Mouse (Mus musculus) yolk sac, embryonic 10.5 days (tissue): ENCODE data around the gene Eef1a2.

Experiments used
- DNase-seq: peaks from one replicate; pipeline ENCODE4 v3.0.0-alpha.2; 2017; ENCODE audit warnings: low spot score

The Eef1a2 gene

GRCm38 (mm10) chr2:181156248-181157121, at the start of gene Eef1a2:
TSS of gene Eef1a2 (minus strand) at chr2:181157014.
- DNase-seq: no peak

GRCm38 (mm10) chr2:181206118-181206517, 49.3 kb upstream of the Eef1a2 start:
- DNase-seq: no peak

GRCm38 (mm10) chr2:181205678-181206077, 48.9 kb upstream of the Eef1a2 start:
- no peak for DNase-seq

- DNase-seq: peak; percentile 51
Observed at GRCm38 (mm10) chr2:181202886-181203285, 46.1 kb upstream of the Eef1a2 start.

- no peak for DNase-seq
Observed at GRCm38 (mm10) chr2:181202422-181202821, 45.6 kb upstream of the Eef1a2 start, which contains the start of gene Ptk6. TSS of gene Ptk6 (minus strand) at chr2:181202789.

GRCm38 (mm10) chr2:181201606-181202005, 44.8 kb upstream of the Eef1a2 start:
- no peak for DNase-seq

GRCm38 (mm10) chr2:181196628-181197300, 40.0 kb upstream of the Eef1a2 start:
- DNase-seq: peak; percentile 69

- no peak for DNase-seq
Observed at GRCm38 (mm10) chr2:181193044-181193443, 36.2 kb upstream of the Eef1a2 start.

- no peak for DNase-seq
Observed at GRCm38 (mm10) chr2:181191936-181192335, 35.1 kb upstream of the Eef1a2 start.

- DNase-seq: peak; percentile 18
Observed at GRCm38 (mm10) chr2:181191385-181191784, 34.6 kb upstream of the Eef1a2 start.

- peak; percentile 24 for DNase-seq
Observed at GRCm38 (mm10) chr2:181189321-181189720, 32.5 kb upstream of the Eef1a2 start.

- DNase-seq: peak; percentile 62
Observed at GRCm38 (mm10) chr2:181188681-181189080, 31.9 kb upstream of the Eef1a2 start.

GRCm38 (mm10) chr2:181187121-181188000, 30.5 kb upstream of the Eef1a2 start, which contains the start of gene Ppdpf:
TSS of gene Ppdpf (plus strand) at chr2:181187247.
- DNase-seq: peak; percentile 96

- DNase-seq: peak; percentile 88
Observed at GRCm38 (mm10) chr2:181186635-181187034, 29.8 kb upstream of the Eef1a2 start.

GRCm38 (mm10) chr2:181180898-181181297, 24.1 kb upstream of the Eef1a2 start:
- no peak for DNase-seq

GRCm38 (mm10) chr2:181178471-181178870, 21.7 kb upstream of the Eef1a2 start:
- no peak for DNase-seq

GRCm38 (mm10) chr2:181178015-181178414, 21.2 kb upstream of the Eef1a2 start:
- DNase-seq: no peak

GRCm38 (mm10) chr2:181174646-181175045, 17.8 kb upstream of the Eef1a2 start:
- no peak for DNase-seq

- DNase-seq: no peak
Observed at GRCm38 (mm10) chr2:181166469-181166868, 9.7 kb upstream of the Eef1a2 start.

- no peak for DNase-seq
Observed at GRCm38 (mm10) chr2:181160821-181161220, 4.0 kb upstream of the Eef1a2 start.

- DNase-seq: no peak
Observed at GRCm38 (mm10) chr2:181159771-181160170, 3.0 kb upstream of the Eef1a2 start.

GRCm38 (mm10) chr2:181159091-181159514, 2.3 kb upstream of the Eef1a2 start:
- DNase-seq: no peak
